Mouse (Mus musculus): ENCODE data around the gene Osbpl10. TPM values are rescaled to one million over a fixed set of nuclear protein-coding genes. Genes with fewer than 3 reads are reported as not detected.

The Osbpl10 gene
- polyA plus RNA-seq, 1 experiment from 2014 or later: 2.0 TPM

- Histone ChIP-seq H3K4me2 (ENCODE audit: low read length) (no peak overlapping the region), H3K27ac (replicated peaks; ENCODE audit: low read depth, low read length) (no peak overlapping the region), H3K36me3 (ENCODE audit: control insufficient read depth, insufficient read depth, low read length) (no peaks in the 10 kb centered on the region), H3K9ac (replicated peaks; ENCODE audit: low read length) (no peak overlapping the region), H3K9me3 (ENCODE audit: control insufficient read depth, low read length) (no peaks in the 10 kb centered on the region), H3K27me3 (ENCODE audit: control insufficient read depth, insufficient read depth, low read length) (no peaks in the 10 kb centered on the region), H3K4me1 (ENCODE audit: control insufficient read depth, insufficient read depth, low read length) (no peaks in the 10 kb centered on the region), H3K4me3 (replicated peaks; ENCODE audit: low read depth, low read length) (no peak overlapping the region)
- WGBS: 78% methylated on average over 9 of the region's 9 CpGs
- DNase-seq (no peak), ATAC-seq (ENCODE audit: low FRiP score, low TSS enrichment) (no peak)
These were observed 212.1 kb downstream of the Osbpl10 start for GRCm38 (mm10) chr9:115190376-115190942.

GRCm38 (mm10) chr9:115192890-115193289 is 214.5 kb downstream of the Osbpl10 start:
- 74% methylated on average over 3 of the region's 3 CpGs for WGBS

GRCm38 (mm10) chr9:115197082-115197481 is 218.7 kb downstream of the Osbpl10 start:
- H3K4me1 ChIP-seq (ENCODE audit: control insufficient read depth, insufficient read depth, low read length): no peaks in the 10 kb centered on the region
- no peak overlapping the region for H3K4me3 ChIP-seq (replicated peaks; ENCODE audit: low read depth, low read length)
- no peaks in the 10 kb centered on the region for H3K9me3 ChIP-seq (ENCODE audit: control insufficient read depth, low read length)
- no peak overlapping the region for H3K27ac ChIP-seq (replicated peaks; ENCODE audit: low read depth, low read length)
- WGBS: 74% methylated on average over 7 of the region's 7 CpGs
- H3K36me3 ChIP-seq (ENCODE audit: control insufficient read depth, insufficient read depth, low read length): no peaks in the 10 kb centered on the region
- no peak overlapping the region for H3K4me2 ChIP-seq (ENCODE audit: low read length)
- no peaks in the 10 kb centered on the region for H3K27me3 ChIP-seq (ENCODE audit: control insufficient read depth, insufficient read depth, low read length)
- no peak for ATAC-seq (ENCODE audit: low FRiP score, low TSS enrichment)
- H3K9ac ChIP-seq (replicated peaks; ENCODE audit: low read length): no peak overlapping the region
- DNase-seq: no peak

More at GRCm38 (mm10) chr9:115192890-115193289, 214.5 kb downstream of the Osbpl10 start:
- ATAC-seq (ENCODE audit: low FRiP score, low TSS enrichment): no peak
- H3K9me3 ChIP-seq (ENCODE audit: control insufficient read depth, low read length): no peaks in the 10 kb centered on the region
- H3K4me3 ChIP-seq (replicated peaks; ENCODE audit: low read depth, low read length): no peak overlapping the region
- H3K27me3 ChIP-seq (ENCODE audit: control insufficient read depth, insufficient read depth, low read length): no peaks in the 10 kb centered on the region
- DNase-seq: no peak
- H3K9ac ChIP-seq (replicated peaks; ENCODE audit: low read length): no peak overlapping the region
- no peaks in the 10 kb centered on the region for H3K4me1 ChIP-seq (ENCODE audit: control insufficient read depth, insufficient read depth, low read length)
- no peak overlapping the region for H3K27ac ChIP-seq (replicated peaks; ENCODE audit: low read depth, low read length)
- no peaks in the 10 kb centered on the region for H3K36me3 ChIP-seq (ENCODE audit: control insufficient read depth, insufficient read depth, low read length)
- H3K4me2 ChIP-seq (ENCODE audit: low read length): no peak overlapping the region

- no peak overlapping the region for H3K4me3 ChIP-seq (replicated peaks; ENCODE audit: low read depth, low read length)
- H3K27me3 ChIP-seq (ENCODE audit: control insufficient read depth, insufficient read depth, low read length): no peaks in the 10 kb centered on the region
- DNase-seq: no peak
- H3K9ac ChIP-seq (replicated peaks; ENCODE audit: low read length): no peak overlapping the region
- no peak for ATAC-seq (ENCODE audit: low FRiP score, low TSS enrichment)
- no peak overlapping the region for H3K27ac ChIP-seq (replicated peaks; ENCODE audit: low read depth, low read length)
- H3K4me2 ChIP-seq (ENCODE audit: low read length): no peak overlapping the region
- no peaks in the 10 kb centered on the region for H3K36me3 ChIP-seq (ENCODE audit: control insufficient read depth, insufficient read depth, low read length)
- H3K9me3 ChIP-seq (ENCODE audit: control insufficient read depth, low read length): no peaks in the 10 kb centered on the region
- WGBS: 94% methylated on average over 15 of the region's 15 CpGs
- no peaks in the 10 kb centered on the region for H3K4me1 ChIP-seq (ENCODE audit: control insufficient read depth, insufficient read depth, low read length)
These were observed 221.9 kb downstream of the Osbpl10 start for GRCm38 (mm10) chr9:115200166-115200862.

GRCm38 (mm10) chr9:115201264-115201663 is 222.9 kb downstream of the Osbpl10 start:
- DNase-seq (no peak), ATAC-seq (ENCODE audit: low FRiP score, low TSS enrichment) (no peak)
- Histone ChIP-seq H3K27ac (replicated peaks; ENCODE audit: low read depth, low read length) (no peak overlapping the region), H3K4me1 (ENCODE audit: control insufficient read depth, insufficient read depth, low read length) (0 out of 2 replicates have a peak, but pooled peaks cover 7% of the 10 kb centered on the region), H3K9ac (replicated peaks; ENCODE audit: low read length) (no peak overlapping the region), H3K27me3 (ENCODE audit: control insufficient read depth, insufficient read depth, low read length) (no peaks in the 10 kb centered on the region), H3K9me3 (ENCODE audit: control insufficient read depth, low read length) (no peaks in the 10 kb centered on the region), H3K4me3 (replicated peaks; ENCODE audit: low read depth, low read length) (no peak overlapping the region), H3K4me2 (ENCODE audit: low read length) (no peak overlapping the region), H3K36me3 (ENCODE audit: control insufficient read depth, insufficient read depth, low read length) (no peaks in the 10 kb centered on the region)
- WGBS: 95% methylated on average over 6 of the region's 6 CpGs

GRCm38 (mm10) chr9:115203136-115203535 is 224.8 kb downstream of the Osbpl10 start:
- Histone ChIP-seq H3K4me3 (replicated peaks; ENCODE audit: low read depth, low read length) (no peak overlapping the region), H3K27me3 (ENCODE audit: control insufficient read depth, insufficient read depth, low read length) (no peaks in the 10 kb centered on the region), H3K4me1 (ENCODE audit: control insufficient read depth, insufficient read depth, low read length) (0 out of 2 replicates have a peak, but pooled peaks cover 7% of the 10 kb centered on the region), H3K9me3 (ENCODE audit: control insufficient read depth, low read length) (no peaks in the 10 kb centered on the region), H3K36me3 (ENCODE audit: control insufficient read depth, insufficient read depth, low read length) (no peaks in the 10 kb centered on the region), H3K9ac (replicated peaks; ENCODE audit: low read length) (no peak overlapping the region), H3K27ac (replicated peaks; ENCODE audit: low read depth, low read length) (no peak overlapping the region), H3K4me2 (ENCODE audit: low read length) (no peak overlapping the region)
- DNase-seq (no peak), ATAC-seq (ENCODE audit: low FRiP score, low TSS enrichment) (no peak)
- 55% methylated on average over 6 of the region's 6 CpGs for WGBS

GRCm38 (mm10) chr9:115205491-115205890 is 227.1 kb downstream of the Osbpl10 start:
- Histone ChIP-seq H3K9ac (replicated peaks; ENCODE audit: low read length) (no peak overlapping the region), H3K36me3 (ENCODE audit: control insufficient read depth, insufficient read depth, low read length) (no peaks in the 10 kb centered on the region), H3K4me2 (ENCODE audit: low read length) (no peak overlapping the region), H3K9me3 (ENCODE audit: control insufficient read depth, low read length) (no peaks in the 10 kb centered on the region), H3K4me3 (replicated peaks; ENCODE audit: low read depth, low read length) (no peak overlapping the region), H3K4me1 (ENCODE audit: control insufficient read depth, insufficient read depth, low read length) (0 out of 2 replicates have a peak, but pooled peaks cover 7% of the 10 kb centered on the region), H3K27me3 (ENCODE audit: control insufficient read depth, insufficient read depth, low read length) (no peaks in the 10 kb centered on the region), H3K27ac (replicated peaks; ENCODE audit: low read depth, low read length) (no peak overlapping the region)
- ATAC-seq (ENCODE audit: low FRiP score, low TSS enrichment) (no peak), DNase-seq (no peak)
- 17% methylated on average over 6 of the region's 6 CpGs for WGBS

GRCm38 (mm10) chr9:115206219-115206618 is 227.8 kb downstream of the Osbpl10 start:
- 73% methylated on average over 5 of the region's 5 CpGs for WGBS
- H3K4me1 ChIP-seq (ENCODE audit: control insufficient read depth, insufficient read depth, low read length): 0 out of 2 replicates have a peak, but pooled peaks cover 7% of the 10 kb centered on the region
- ATAC-seq (ENCODE audit: low FRiP score, low TSS enrichment) (no peak), DNase-seq (no peak)
- H3K27ac ChIP-seq (replicated peaks; ENCODE audit: low read depth, low read length): no peak overlapping the region
- no peak overlapping the region for H3K9ac ChIP-seq (replicated peaks; ENCODE audit: low read length)
- H3K27me3 ChIP-seq (ENCODE audit: control insufficient read depth, insufficient read depth, low read length): no peaks in the 10 kb centered on the region
- no peaks in the 10 kb centered on the region for H3K36me3 ChIP-seq (ENCODE audit: control insufficient read depth, insufficient read depth, low read length)
- no peak overlapping the region for H3K4me2 ChIP-seq (ENCODE audit: low read length)
- no peak overlapping the region for H3K4me3 ChIP-seq (replicated peaks; ENCODE audit: low read depth, low read length)
- H3K9me3 ChIP-seq (ENCODE audit: control insufficient read depth, low read length): no peaks in the 10 kb centered on the region

GRCm38 (mm10) chr9:115209737-115210136 is 231.4 kb downstream of the Osbpl10 start:
- Histone ChIP-seq H3K9ac (replicated peaks; ENCODE audit: low read length) (no peak overlapping the region), H3K4me1 (ENCODE audit: control insufficient read depth, insufficient read depth, low read length) (0 out of 2 replicates have a peak, but pooled peaks cover 7% of the 10 kb centered on the region), H3K27me3 (ENCODE audit: control insufficient read depth, insufficient read depth, low read length) (no peaks in the 10 kb centered on the region), H3K27ac (replicated peaks; ENCODE audit: low read depth, low read length) (no peak overlapping the region), H3K36me3 (ENCODE audit: control insufficient read depth, insufficient read depth, low read length) (no peaks in the 10 kb centered on the region), H3K9me3 (ENCODE audit: control insufficient read depth, low read length) (no peaks in the 10 kb centered on the region), H3K4me2 (ENCODE audit: low read length) (no peak overlapping the region), H3K4me3 (replicated peaks; ENCODE audit: low read depth, low read length) (no peak overlapping the region)
- WGBS: 89% methylated on average over 7 of the region's 7 CpGs
- ATAC-seq (ENCODE audit: low FRiP score, low TSS enrichment) (no peak), DNase-seq (no peak)
